Mouse (Mus musculus) liver, embryonic 14.5 days (tissue): ENCODE results near the gene Syngr1.

Source experiments
- CTCF ChIP-seq: IDR thresholded peaks from 2 replicates; pipeline ENCODE4 v1.5.1; 2016; ENCODE audit warnings: antibody characterized with exemption, low read depth, control low read depth
- EP300 ChIP-seq: IDR thresholded peaks from 2 replicates; pipeline ENCODE4 v1.6.1; 2016; ENCODE audit warnings: antibody characterized with exemption, low read depth

DNA sequence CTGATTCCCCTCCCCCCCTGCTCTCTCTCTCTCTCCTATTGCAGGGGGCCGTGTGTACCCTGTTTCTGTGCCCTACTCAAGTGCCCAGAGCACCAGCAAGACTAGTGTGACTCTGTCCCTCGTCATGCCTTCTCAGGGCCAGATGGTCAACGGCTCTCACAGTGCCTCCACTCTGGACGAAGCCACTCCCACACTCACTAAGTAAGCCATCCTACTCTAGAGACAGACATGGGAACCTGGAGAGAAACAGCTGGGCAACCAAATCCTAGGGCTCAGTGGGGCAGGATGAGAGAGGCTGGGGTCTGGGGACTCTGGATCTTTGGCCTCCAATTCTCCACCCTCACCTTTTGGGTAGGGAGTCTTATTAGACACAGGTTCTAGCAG is 67.6 kb downstream of the Syngr1 start:
- TF ChIP-seq EP300 (no peak), CTCF (no peak)
